Mouse (Mus musculus) forebrain, embryonic 14.5 days (tissue): ENCODE results near the gene Smarca5. TPM values are rescaled to one million over a fixed set of nuclear protein-coding genes. Genes with fewer than 3 reads are reported as not detected.

ENCODE experiments used
- ATAC-seq: fragments of 200-750 bp; cut with Nextera tagmentation; 2 replicates; pipeline ENCODE4 v1.8.0; 2017; ENCODE audit warnings: mild to moderate bottlenecking, moderate library complexity
- DNase-seq: peaks from one replicate; pipeline ENCODE4 v3.0.0-alpha.2; 2015; ENCODE audit warnings: low spot score
- H3K27ac ChIP-seq: fragments of 300-500 bp; sonication (generic); 2 replicates; pipeline ENCODE4 v1.5.1; 2014; ENCODE audit warnings: low read depth, mild to moderate bottlenecking, control low read depth, low read length, moderate library complexity
- H3K27me3 ChIP-seq: fragments of 300-500 bp; sonication (generic); replicated peaks from 2 replicates; pipeline ENCODE4 v1.6.1; 2014; ENCODE audit warnings: low read length, control low read depth, mixed read lengths; ENCODE audit not compliant: control insufficient read depth, insufficient read depth
- H3K36me3 ChIP-seq: fragments of 300-500 bp; sonication (generic); 2 replicates; pipeline ENCODE4 v1.6.1; 2014; ENCODE audit warnings: low read length, control low read depth; ENCODE audit not compliant: control insufficient read depth, insufficient read depth
- H3K4me1 ChIP-seq: fragments of 300-500 bp; sonication (generic); 2 replicates; pipeline ENCODE4 v1.6.1; 2014; ENCODE audit warnings: antibody characterized with exemption, low read length, control low read depth; ENCODE audit not compliant: control insufficient read depth, insufficient read depth
- H3K4me2 ChIP-seq: fragments of 300-500 bp; sonication (generic); 2 replicates; pipeline ENCODE4 v1.6.1; 2014; ENCODE audit warnings: mild to moderate bottlenecking, control low read depth, low read length
- H3K4me3 ChIP-seq: fragments of 300-500 bp; sonication (generic); 2 replicates; pipeline ENCODE4 v1.5.1; 2014; ENCODE audit warnings: low read depth, low read length, control low read depth
- H3K9ac ChIP-seq: fragments of 300-500 bp; sonication (generic); 2 replicates; pipeline ENCODE4 v1.6.1; 2014; ENCODE audit warnings: mild to moderate bottlenecking, low read length, control low read depth, moderate library complexity
- H3K9me3 ChIP-seq: fragments of 300-500 bp; sonication (generic); replicated peaks from 2 replicates; pipeline ENCODE4 v1.6.1; 2016; ENCODE audit warnings: low read length, control low read depth, mixed read lengths; ENCODE audit not compliant: control insufficient read depth
- WGBS: fragments of 180-500 bp; shearing (Covaris S2); extraction: QIAGEN DNeasy Blood & Tissue Kit; methylation state at CpG from one replicate; pipeline ENCODE4 v1.1.7; 2014; 5-methylcytosine and 5-hydroxymethylcytosine counted together
- polyA plus RNA-seq: library from polyadenylated mRNA; unstranded; fragments of >200 nt; fragmentation: Nextera tagmentation; extraction: Ambion mirVana; gene quantifications from 2 replicates; pipeline ENCODE4 v1.2.1, GENCODE M21; 2014

Gene Smarca5
- polyA plus RNA-seq, 1 experiment from 2014 or later = 73.6 TPM

DNA sequence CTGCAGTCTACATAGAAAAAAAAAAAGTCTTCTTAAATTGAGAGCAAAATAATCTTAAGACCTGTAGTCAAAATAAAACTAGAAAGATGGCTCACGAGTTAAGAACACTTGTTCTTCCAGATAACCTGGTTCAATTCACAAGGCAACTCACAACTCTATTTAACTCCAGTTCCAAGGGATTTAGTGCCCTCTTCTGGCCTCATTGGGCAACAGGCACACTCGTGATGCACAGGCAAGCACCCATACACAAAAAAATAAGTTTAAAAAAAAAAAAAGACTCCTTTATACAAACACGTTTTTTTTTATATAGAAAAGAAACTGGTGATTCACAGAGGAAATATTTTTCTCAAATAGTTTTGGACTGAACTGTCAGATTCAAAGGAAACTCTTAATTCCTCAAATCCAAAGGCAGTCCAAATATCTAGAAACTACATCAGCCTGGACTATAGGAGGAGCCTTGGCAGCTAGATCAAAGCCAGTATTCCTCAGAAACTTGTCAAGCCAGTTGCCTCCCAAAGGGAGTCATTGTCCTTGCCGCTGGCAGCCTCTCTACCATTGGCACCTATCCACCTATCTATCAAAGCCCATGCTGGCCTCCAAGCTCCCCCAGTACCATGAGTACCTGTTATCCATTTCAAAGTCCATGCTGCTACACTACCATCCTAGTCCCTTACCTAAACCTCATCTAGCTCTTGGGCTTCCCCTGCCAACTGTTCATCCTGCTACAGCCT, 28.5 kb downstream of the Smarca5 start:
- Histone ChIP-seq H3K9me3 (no peaks in the 10 kb centered on the region), H3K4me1 (no peaks in the 10 kb centered on the region), H3K27ac (no peak overlapping the region), H3K36me3 (peaks cover 71% of the 10 kb centered on the region), H3K4me3 (no peak overlapping the region), H3K4me2 (no peak overlapping the region), H3K27me3 (no peaks in the 10 kb centered on the region), H3K9ac (no peak overlapping the region)
- peak; percentile 65 for DNase-seq
- ATAC-seq = peak; percentile 50; the same call in 1 of the 2 replicates
- 67% methylated on average over 4 of the region's 4 CpGs for WGBS

DNA sequence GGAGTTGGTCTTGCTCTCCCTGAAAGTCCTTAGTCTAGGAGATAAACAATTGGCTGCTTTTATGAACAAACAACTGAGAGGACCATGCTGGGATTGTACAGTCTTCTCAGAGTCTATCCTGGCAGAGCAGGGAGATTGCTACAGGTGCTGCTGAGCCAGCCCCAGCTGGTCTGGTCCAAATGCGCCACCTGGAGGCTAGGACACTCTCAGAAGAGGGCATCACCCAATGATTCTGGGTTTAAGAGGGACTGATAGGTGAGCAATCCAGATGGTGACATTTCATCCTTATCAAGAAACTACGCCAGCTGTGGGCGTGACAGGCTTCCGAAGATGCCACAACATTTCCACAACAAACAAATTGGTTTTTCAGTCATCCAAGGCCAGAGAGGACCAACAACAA, 51.2 kb downstream of the Smarca5 start:
- DNase-seq (peak; percentile 72), ATAC-seq (peak; percentile 82)
- H3K27me3 ChIP-seq = no peaks in the 10 kb centered on the region
- no peaks in the 10 kb centered on the region for H3K9me3 ChIP-seq
- no peak overlapping the region for H3K4me3 ChIP-seq
- 46% methylated on average over 4 of the region's 4 CpGs for WGBS
- H3K4me1 ChIP-seq = no peaks in the 10 kb centered on the region
- no peak overlapping the region for H3K27ac ChIP-seq
- no peaks in the 10 kb centered on the region for H3K36me3 ChIP-seq
- no peak overlapping the region for H3K9ac ChIP-seq
- H3K4me2 ChIP-seq = no peak overlapping the region

DNA sequence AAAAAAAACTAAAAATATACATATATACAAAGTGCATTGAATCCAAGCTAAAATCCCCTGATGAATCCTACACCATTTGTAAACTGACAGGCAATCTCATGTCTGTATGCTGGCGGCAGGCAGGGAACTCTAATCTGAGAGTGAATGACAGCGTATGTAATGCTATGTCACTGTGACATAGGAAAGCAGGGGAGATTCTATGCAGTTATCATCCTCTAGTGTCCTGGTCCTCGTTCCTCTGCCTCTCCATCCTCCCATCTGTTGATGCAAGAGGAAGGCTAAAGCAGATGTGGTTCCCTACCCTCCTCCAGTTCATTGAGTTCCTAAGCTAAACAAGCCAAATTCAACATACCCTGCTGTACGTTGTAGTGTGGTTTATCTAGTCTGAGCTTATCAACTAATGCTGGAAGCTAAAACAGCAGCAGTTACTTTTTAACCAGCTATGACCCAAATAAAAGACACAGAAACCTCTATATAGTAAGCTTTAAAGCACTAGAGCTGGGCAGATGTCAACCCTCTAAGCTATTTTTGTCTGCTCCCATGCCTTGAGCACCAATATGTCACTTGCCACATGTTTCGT, 55.5 kb downstream of the Smarca5 start:
- no peaks in the 10 kb centered on the region for H3K27me3 ChIP-seq
- DNase-seq (no peak), ATAC-seq (no peak)
- no peaks in the 10 kb centered on the region for H3K9me3 ChIP-seq
- H3K4me2 ChIP-seq = no peak overlapping the region
- no peak overlapping the region for H3K9ac ChIP-seq
- H3K27ac ChIP-seq = no peak overlapping the region
- WGBS = 81% methylated on average over 5 of the region's 5 CpGs
- no peaks in the 10 kb centered on the region for H3K36me3 ChIP-seq
- H3K4me3 ChIP-seq = no peak overlapping the region
- H3K4me1 ChIP-seq = no peaks in the 10 kb centered on the region

DNA sequence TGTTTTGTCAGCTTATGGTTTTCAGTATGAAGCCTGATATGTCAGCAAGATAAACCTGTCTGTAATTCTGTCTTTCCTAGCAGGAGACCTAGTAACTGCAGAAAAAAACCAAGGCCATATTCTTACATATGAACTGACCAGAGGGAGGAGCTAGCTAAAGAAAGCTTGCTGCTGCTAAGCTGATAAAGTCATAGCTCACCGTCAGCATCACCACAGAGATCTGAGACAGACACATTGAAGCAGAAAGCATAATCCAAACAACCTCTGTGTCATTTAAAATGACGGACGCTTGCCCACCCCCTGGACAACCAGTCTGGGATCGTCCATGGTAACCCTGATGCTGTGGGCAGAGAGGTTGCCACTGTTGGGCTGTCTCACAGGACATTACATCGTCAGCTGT, 56.7 kb downstream of the Smarca5 start:
- Histone ChIP-seq H3K27ac (no peak overlapping the region), H3K4me1 (no peaks in the 10 kb centered on the region), H3K9ac (no peak overlapping the region), H3K4me3 (no peak overlapping the region), H3K27me3 (no peaks in the 10 kb centered on the region), H3K9me3 (no peaks in the 10 kb centered on the region), H3K4me2 (no peak overlapping the region), H3K36me3 (no peaks in the 10 kb centered on the region)
- no peak for DNase-seq
- WGBS = 81% methylated on average over 5 of the region's 5 CpGs
- ATAC-seq = no peak

DNA sequence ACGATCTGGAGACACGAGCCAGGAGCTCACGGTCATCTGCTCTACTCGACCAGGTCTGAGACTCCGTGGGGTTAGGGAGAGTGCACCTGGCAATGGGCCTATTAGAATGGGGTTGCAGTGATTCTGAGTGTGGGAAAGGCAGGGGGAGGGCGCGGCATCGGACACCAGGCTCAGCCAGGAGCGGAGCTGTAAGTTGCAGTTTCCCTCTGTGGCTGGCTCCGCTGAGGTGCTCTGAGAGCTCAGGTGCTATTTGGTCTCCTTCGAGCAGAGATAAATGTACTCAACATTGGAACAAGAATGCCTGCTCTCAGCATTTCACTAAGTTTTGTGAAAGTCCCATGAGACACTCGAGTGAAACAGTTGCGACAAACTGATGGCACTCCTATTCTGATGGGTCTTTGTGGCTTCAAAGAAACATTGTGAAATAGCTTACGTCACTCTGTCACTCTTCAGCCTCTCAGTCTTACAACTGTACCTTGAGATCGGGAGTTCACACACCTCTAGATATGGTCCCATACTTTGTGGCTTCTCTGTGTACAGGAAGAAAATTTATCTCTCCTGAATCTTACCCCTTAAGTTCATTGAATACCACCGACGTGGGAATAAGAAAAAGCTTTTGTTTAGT, 69.9 kb downstream of the Smarca5 start:
- Histone ChIP-seq H3K27me3 (no peaks in the 10 kb centered on the region), H3K9me3 (no peaks in the 10 kb centered on the region), H3K4me2 (no peak overlapping the region), H3K27ac (no peak overlapping the region), H3K4me1 (no peaks in the 10 kb centered on the region), H3K36me3 (no peaks in the 10 kb centered on the region), H3K9ac (no peak overlapping the region), H3K4me3 (no peak overlapping the region)
- DNase-seq (no peak), ATAC-seq (no peak)
- WGBS = 79% methylated on average over 17 of the region's 17 CpGs

DNA sequence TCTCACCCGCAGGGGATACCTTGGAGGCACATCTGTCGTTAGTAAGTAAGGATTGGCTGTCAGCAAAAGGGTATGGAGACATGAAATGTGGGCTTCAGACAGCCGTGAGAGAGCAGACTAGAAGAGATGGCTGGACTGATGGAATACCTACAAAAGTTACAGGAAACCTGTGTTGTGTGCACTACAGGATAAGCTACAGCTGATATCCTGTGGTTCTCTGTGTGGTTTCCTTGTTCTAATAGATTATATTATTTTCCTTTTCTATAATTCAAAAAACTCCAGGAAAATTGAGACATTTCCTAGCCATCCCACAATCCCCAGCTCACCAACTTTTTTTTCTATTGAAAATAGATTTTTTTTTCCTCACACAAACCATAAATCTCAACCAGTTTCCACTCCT, 75.8 kb downstream of the Smarca5 start:
- H3K4me1 ChIP-seq = no peaks in the 10 kb centered on the region
- no peaks in the 10 kb centered on the region for H3K9me3 ChIP-seq
- 87% methylated on average over 3 of the region's 3 CpGs for WGBS
- H3K4me3 ChIP-seq = no peak overlapping the region
- no peak overlapping the region for H3K27ac ChIP-seq
- H3K36me3 ChIP-seq = no peaks in the 10 kb centered on the region
- H3K27me3 ChIP-seq = no peaks in the 10 kb centered on the region
- no peak overlapping the region for H3K9ac ChIP-seq
- DNase-seq = no peak
- ATAC-seq = no peak
- no peak overlapping the region for H3K4me2 ChIP-seq

DNA sequence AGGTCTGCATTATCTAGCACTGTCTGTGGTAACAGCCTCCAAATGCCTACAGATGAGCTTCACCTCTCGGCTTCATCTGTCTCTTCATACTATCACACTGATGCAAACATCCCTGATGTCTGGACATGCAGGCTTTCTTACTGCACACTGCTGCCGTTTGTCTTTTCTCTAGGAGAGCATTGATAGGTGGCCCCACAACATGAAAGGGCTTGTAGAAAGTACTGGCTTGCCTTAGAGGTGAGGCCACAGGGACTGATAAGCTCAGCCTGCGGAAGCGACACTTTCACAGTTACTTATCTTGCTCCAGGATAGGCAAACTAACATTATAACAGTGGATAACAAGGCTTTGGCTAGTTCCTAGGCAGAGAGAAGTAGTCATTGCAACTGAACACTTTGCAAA, 78.2 kb downstream of the Smarca5 start:
- H3K27ac ChIP-seq = no peak overlapping the region
- H3K4me1 ChIP-seq = no peaks in the 10 kb centered on the region
- 86% methylated on average over 4 of the region's 4 CpGs for WGBS

DNA sequence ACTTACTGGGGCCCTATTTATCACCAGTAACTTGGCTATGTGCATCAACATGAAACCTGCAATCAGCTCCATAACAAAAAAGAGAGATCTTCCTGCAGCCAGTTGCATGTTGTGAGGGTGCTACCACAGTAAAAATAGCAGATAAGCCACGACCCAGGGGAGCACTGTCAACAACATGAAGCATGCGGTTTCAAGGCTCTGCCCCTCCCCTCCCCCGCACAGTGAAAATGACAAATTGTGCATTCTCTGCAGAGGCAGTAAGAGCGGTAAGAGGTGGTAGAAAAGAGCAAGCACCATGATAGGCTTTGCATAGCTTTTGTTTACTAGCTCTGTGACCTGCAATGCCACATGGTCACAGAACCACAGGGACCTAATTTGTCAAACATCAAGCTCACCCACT, 81.7 kb downstream of the Smarca5 start:
- Histone ChIP-seq H3K4me2 (no peak overlapping the region), H3K36me3 (no peaks in the 10 kb centered on the region), H3K4me3 (no peak overlapping the region), H3K27me3 (no peaks in the 10 kb centered on the region), H3K27ac (no peak overlapping the region), H3K9ac (no peak overlapping the region), H3K4me1 (no peaks in the 10 kb centered on the region), H3K9me3 (no peaks in the 10 kb centered on the region)
- 62% methylated on average over 4 of the region's 4 CpGs for WGBS
- DNase-seq = no peak
- ATAC-seq = no peak

More for the DNA sequence above, 78.2 kb downstream of the Smarca5 start:
- ATAC-seq (no peak), DNase-seq (no peak)
- no peak overlapping the region for H3K9ac ChIP-seq
- H3K9me3 ChIP-seq = no peaks in the 10 kb centered on the region
- H3K4me2 ChIP-seq = no peak overlapping the region
- H3K4me3 ChIP-seq = no peak overlapping the region
- no peaks in the 10 kb centered on the region for H3K27me3 ChIP-seq
- no peaks in the 10 kb centered on the region for H3K36me3 ChIP-seq
